Mouse (Mus musculus): Measurements from ENCODE around the gene Efna4. TPM values are rescaled to one million over a fixed set of nuclear protein-coding genes. Genes with fewer than 3 reads are reported as not detected.
A peak's percentile ranks its signal among the peaks of the same experiment; 100 is the strongest.

Efna4 gene
- polyA plus RNA-seq, 1 experiment from 2014 or later, result 53.4 TPM

DNA sequence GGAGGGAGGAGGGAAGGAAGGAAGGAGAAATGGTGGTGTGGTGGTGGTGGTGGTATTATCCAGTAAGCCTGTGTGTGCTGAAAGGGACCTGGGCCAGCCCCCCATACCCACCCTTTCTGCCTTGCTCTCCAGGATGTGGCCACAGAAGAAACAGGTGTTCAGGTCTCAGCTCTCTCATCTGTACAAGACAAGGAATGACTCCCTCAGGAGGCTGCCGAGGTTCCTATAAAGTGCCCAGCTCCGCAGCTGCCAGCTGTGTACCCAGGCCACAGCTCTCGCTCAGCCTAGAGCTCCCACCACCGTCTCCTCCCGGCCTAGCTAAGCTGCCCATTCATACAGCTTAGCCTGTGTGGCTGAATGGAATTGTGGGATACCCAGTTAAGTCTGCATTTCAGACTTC lies 45.5 kb downstream of the Efna4 start:
- Histone ChIP-seq H3K27me3 (ENCODE audit: low read depth, poor library complexity, severe bottlenecking) (peaks cover 4% of the 10 kb centered on the region; the same call in 1 of the 2 replicates), H3K36me3 (no peaks in the 10 kb centered on the region), H3K4me1 (peaks cover 34% of the 10 kb centered on the region), H3K9me3 (replicated peaks) (no peaks in the 10 kb centered on the region), H3K27ac (no peak overlapping the region; the same call in 1 of the 2 replicates), H3K4me3 (no peak overlapping the region)
- DNase-seq (ENCODE audit: low spot score), result no peak
- 81% methylated on average over 5 of the region's 5 CpGs for WGBS

DNA sequence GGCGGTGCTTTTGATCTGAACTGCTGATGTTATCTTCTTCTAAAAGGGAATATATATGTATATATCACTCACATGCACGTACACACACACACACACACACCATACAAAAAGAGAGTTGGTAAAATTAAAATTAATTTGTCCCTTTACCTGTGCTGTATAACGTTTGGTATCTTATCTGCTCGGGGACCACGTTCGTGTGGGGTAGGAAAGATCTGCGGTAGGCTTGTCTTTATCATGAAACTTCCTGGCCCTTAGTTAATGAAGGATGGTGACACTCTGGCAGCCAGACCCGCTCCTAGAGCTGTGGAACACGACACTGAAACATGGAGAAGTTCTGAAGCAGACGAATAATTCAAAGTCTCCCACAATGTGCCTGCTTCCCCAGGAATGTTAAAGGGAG lies 46.0 kb downstream of the Efna4 start:
- Histone ChIP-seq H3K36me3 (no peaks in the 10 kb centered on the region), H3K4me1 (peaks cover 38% of the 10 kb centered on the region), H3K9me3 (replicated peaks) (no peaks in the 10 kb centered on the region), H3K27ac (no peak overlapping the region), H3K27me3 (ENCODE audit: low read depth, poor library complexity, severe bottlenecking) (peaks cover 4% of the 10 kb centered on the region; the same call in 1 of the 2 replicates), H3K4me3 (no peak overlapping the region)
- WGBS, result 67% methylated on average over 10 of the region's 10 CpGs
- no peak for DNase-seq (ENCODE audit: low spot score)

DNA sequence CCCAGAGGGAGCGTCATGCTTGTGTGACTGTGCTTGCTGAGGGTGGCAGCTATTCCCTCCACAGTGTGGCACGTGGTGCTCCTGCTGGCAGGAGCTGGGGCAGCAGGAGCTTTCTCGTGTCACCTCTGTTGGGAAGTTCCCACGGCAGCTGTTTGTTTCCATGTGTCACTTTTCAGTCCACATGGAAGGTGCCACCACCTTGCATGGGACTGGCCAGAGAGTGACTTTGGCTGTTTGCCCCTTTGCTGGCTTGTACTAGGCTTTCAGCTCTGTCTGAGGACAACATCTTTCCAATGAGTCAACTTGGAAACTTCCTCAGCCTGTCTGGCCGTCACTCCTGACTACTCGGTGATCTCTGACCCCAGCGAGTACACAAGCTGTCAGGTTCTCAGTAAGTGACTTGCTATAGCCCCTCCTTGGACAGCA lies 49.3 kb downstream of the Efna4 start:
- Histone ChIP-seq H3K4me1 (peaks cover 47% of the 10 kb centered on the region), H3K27me3 (ENCODE audit: low read depth, poor library complexity, severe bottlenecking) (peaks cover 9% of the 10 kb centered on the region; the same call in 1 of the 2 replicates), H3K27ac (no peak overlapping the region), H3K36me3 (no peaks in the 10 kb centered on the region), H3K4me3 (no peak overlapping the region), H3K9me3 (replicated peaks) (no peaks in the 10 kb centered on the region)
- DNase-seq (ENCODE audit: low spot score), result no peak
- WGBS, result 44% methylated on average over 7 of the region's 7 CpGs

DNA sequence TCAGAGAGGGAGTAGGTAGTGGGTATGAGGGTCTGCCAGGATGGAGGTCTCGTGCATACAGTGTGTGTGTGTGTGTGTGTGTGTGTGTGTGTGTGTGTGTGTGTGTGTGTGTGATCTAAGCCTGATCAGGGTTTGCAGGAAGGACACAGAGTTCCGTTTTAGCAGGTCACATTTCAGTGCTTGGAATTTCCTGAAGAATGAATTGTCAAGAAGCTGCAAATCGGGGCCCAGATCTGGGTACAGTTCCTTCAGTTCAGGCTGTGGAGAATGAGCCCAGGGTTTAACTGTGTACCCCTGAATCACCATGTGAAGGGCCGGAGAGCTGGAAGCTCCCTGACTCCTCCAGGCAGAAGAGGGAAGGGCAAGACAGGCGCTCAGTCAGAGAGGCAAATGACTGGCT lies 50.5 kb downstream of the Efna4 start:
- H3K27ac ChIP-seq, result peak overlapping the region; percentile 0; the same call in 1 of the 2 replicates

DNA sequence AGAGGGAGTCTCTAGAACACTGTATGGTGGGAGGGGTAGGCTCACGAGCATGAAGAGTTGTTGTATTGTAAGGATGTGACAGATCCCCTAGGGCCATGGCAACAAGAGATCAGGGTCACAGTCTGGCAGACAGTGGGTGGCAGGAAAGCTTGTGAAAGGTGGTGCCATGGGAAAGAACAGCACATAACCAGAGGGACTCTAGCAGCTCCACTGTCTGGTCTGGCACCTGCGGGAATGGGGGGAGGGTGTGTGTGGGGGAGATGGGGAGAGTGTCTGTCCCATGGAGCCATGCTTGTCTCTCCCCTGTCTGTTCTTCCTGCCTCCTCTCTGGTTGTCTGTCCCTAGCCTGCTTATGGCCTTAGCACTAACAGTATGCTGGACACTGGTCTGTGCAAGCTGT lies 52.3 kb downstream of the Efna4 start:
- Histone ChIP-seq H3K4me1 (peaks cover 49% of the 10 kb centered on the region), H3K36me3 (no peaks in the 10 kb centered on the region), H3K27ac (no peak overlapping the region), H3K9me3 (replicated peaks) (no peaks in the 10 kb centered on the region), H3K4me3 (no peak overlapping the region), H3K27me3 (ENCODE audit: low read depth, poor library complexity, severe bottlenecking) (peaks cover 23% of the 10 kb centered on the region)
- 53% methylated on average over 2 of the region's 2 CpGs for WGBS
- DNase-seq (ENCODE audit: low spot score), result no peak

More for the DNA sequence above, 50.5 kb downstream of the Efna4 start:
- Histone ChIP-seq H3K36me3 (no peaks in the 10 kb centered on the region), H3K4me3 (no peak overlapping the region), H3K9me3 (replicated peaks) (no peaks in the 10 kb centered on the region), H3K27me3 (ENCODE audit: low read depth, poor library complexity, severe bottlenecking) (peaks cover 9% of the 10 kb centered on the region; the same call in 1 of the 2 replicates), H3K4me1 (peaks cover 47% of the 10 kb centered on the region)
- WGBS, result 63% methylated on average over 5 of the region's 5 CpGs
- DNase-seq (ENCODE audit: low spot score), result no peak

DNA sequence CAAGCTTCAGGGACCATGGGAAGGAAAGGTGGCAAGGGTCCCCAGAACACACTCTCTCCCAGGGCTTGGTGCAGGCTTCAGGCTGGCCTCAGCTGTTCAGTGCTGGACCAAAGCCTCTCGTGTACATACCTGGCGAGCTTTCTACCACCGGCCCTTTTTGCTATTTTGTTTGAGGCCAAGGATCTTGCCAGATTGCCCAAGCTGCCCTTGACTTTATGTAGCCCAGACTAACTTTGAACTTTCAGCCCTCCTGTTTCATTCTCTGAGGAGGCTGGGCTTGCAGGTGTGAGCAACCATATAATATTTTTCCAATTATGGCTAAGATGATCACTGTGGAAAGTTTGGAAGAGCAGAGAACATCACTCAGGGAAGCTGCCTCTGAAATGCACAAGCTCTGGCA lies 53.6 kb downstream of the Efna4 start:
- 95% methylated on average over 3 of the region's 3 CpGs for WGBS
- Histone ChIP-seq H3K36me3 (no peaks in the 10 kb centered on the region), H3K4me1 (peaks cover 60% of the 10 kb centered on the region), H3K27ac (no peak overlapping the region), H3K9me3 (replicated peaks) (no peaks in the 10 kb centered on the region), H3K27me3 (ENCODE audit: low read depth, poor library complexity, severe bottlenecking) (peaks cover 35% of the 10 kb centered on the region), H3K4me3 (no peak overlapping the region)
- DNase-seq (ENCODE audit: low spot score), result no peak

Other genes with a start within 250 kb of the Efna4 start
- gene Rusc1, start 244.7 kb downstream of the Efna4 start, polyA plus RNA-seq (2016; fragmentation: Nextera tagmentation; extraction: Ambion mirVana), result 9.4 and 13.3 TPM in 2 replicates
- 0.09 TPM in 1 of 2 replicates, not detected in the other for gene Gm43738, start 236.9 kb downstream of the Efna4 start, polyA plus RNA-seq (2016; fragmentation: Nextera tagmentation; extraction: Ambion mirVana)
- 361 and 405 TPM in 2 replicates for gene Fdps, start 236.1 kb downstream of the Efna4 start, polyA plus RNA-seq (2016; fragmentation: Nextera tagmentation; extraction: Ambion mirVana)
- 3.6 and 4.4 TPM in 2 replicates for gene Pklr, start 201.9 kb downstream of the Efna4 start, polyA plus RNA-seq (2016; fragmentation: Nextera tagmentation; extraction: Ambion mirVana)
- gene Hcn3, start 177.8 kb downstream of the Efna4 start, polyA plus RNA-seq (2016; fragmentation: Nextera tagmentation; extraction: Ambion mirVana), result 1.3 and 1.6 TPM in 2 replicates
- 40.1 and 44.8 TPM in 2 replicates for gene Clk2, start 173.2 kb downstream of the Efna4 start, polyA plus RNA-seq (2016; fragmentation: Nextera tagmentation; extraction: Ambion mirVana)
- gene Scamp3, start 160.6 kb downstream of the Efna4 start, polyA plus RNA-seq (2016; fragmentation: Nextera tagmentation; extraction: Ambion mirVana), result 115 and 119 TPM in 2 replicates
- 32.2 and 35.0 TPM in 2 replicates for gene Fam189b, start 154.9 kb downstream of the Efna4 start, polyA plus RNA-seq (2016; fragmentation: Nextera tagmentation; extraction: Ambion mirVana)
- 34.8 and 34.9 TPM in 2 replicates for gene Gba, start 135.1 kb downstream of the Efna4 start, polyA plus RNA-seq (2016; fragmentation: Nextera tagmentation; extraction: Ambion mirVana)
- 12.2 and 26.8 TPM in 2 replicates for gene Thbs3, start 122.8 kb downstream of the Efna4 start, polyA plus RNA-seq (2016; fragmentation: Nextera tagmentation; extraction: Ambion mirVana)
- 250 and 265 TPM in 2 replicates for gene Mtx1, start 110.9 kb downstream of the Efna4 start, polyA plus RNA-seq (2016; fragmentation: Nextera tagmentation; extraction: Ambion mirVana)
- 0.24 and 0.74 TPM in 2 replicates for gene Muc1, start 109.0 kb downstream of the Efna4 start, polyA plus RNA-seq (2016; fragmentation: Nextera tagmentation; extraction: Ambion mirVana)
- 272 and 282 TPM in 2 replicates for gene Krtcap2, start 92.1 kb downstream of the Efna4 start, polyA plus RNA-seq (2016; fragmentation: Nextera tagmentation; extraction: Ambion mirVana)
- gene Trim46, start 91.7 kb downstream of the Efna4 start, polyA plus RNA-seq (2016; fragmentation: Nextera tagmentation; extraction: Ambion mirVana), result 3.4 and 6.1 TPM in 2 replicates
- gene Dpm3, start 78.7 kb downstream of the Efna4 start, polyA plus RNA-seq (2016; fragmentation: Nextera tagmentation; extraction: Ambion mirVana), result 82.5 and 84.0 TPM in 2 replicates
- 33.2 and 41.3 TPM in 2 replicates for gene Slc50a1, start 67.5 kb downstream of the Efna4 start, polyA plus RNA-seq (2016; fragmentation: Nextera tagmentation; extraction: Ambion mirVana)
- gene Efna1, start 56.9 kb downstream of the Efna4 start, polyA plus RNA-seq (2016; fragmentation: Nextera tagmentation; extraction: Ambion mirVana), result 29.8 and 36.8 TPM in 2 replicates
- 13.2 and 18.4 TPM in 2 replicates for gene Efna3, start 15.1 kb downstream of the Efna4 start, polyA plus RNA-seq (2016; fragmentation: Nextera tagmentation; extraction: Ambion mirVana)
- gene Adam15, start 12.0 kb upstream of the Efna4 start, polyA plus RNA-seq (2016; fragmentation: Nextera tagmentation; extraction: Ambion mirVana), result 29.4 TPM in 2 replicates
- gene Dcst2, start 23.9 kb upstream of the Efna4 start, polyA plus RNA-seq (2016; fragmentation: Nextera tagmentation; extraction: Ambion mirVana), result 0.24 TPM in 1 of 2 replicates, not detected in the other
- 0.25 and 0.30 TPM in 2 replicates for gene Dcst1, start 27.2 kb upstream of the Efna4 start, polyA plus RNA-seq (2016; fragmentation: Nextera tagmentation; extraction: Ambion mirVana)
- gene Zbtb7b, start 56.7 kb upstream of the Efna4 start, polyA plus RNA-seq (2016; fragmentation: Nextera tagmentation; extraction: Ambion mirVana), result 0.38 and 0.49 TPM in 2 replicates
- gene Lenep, start 64.8 kb upstream of the Efna4 start, polyA plus RNA-seq (2016; fragmentation: Nextera tagmentation; extraction: Ambion mirVana), result 0.26 TPM in 1 of 2 replicates, not detected in the other
- 22.2 and 26.1 TPM in 2 replicates for gene Flad1, start 73.8 kb upstream of the Efna4 start, polyA plus RNA-seq (2016; fragmentation: Nextera tagmentation; extraction: Ambion mirVana)
- 898 and 922 TPM in 2 replicates for gene Cks1b, start 80.4 kb upstream of the Efna4 start, polyA plus RNA-seq (2016; fragmentation: Nextera tagmentation; extraction: Ambion mirVana)
- gene Shc1, start 80.4 kb upstream of the Efna4 start, polyA plus RNA-seq (2016; fragmentation: Nextera tagmentation; extraction: Ambion mirVana), result 82.6 and 96.2 TPM in 2 replicates
- 50.7 and 53.5 TPM in 2 replicates for gene Pygo2, start 92.2 kb upstream of the Efna4 start, polyA plus RNA-seq (2016; fragmentation: Nextera tagmentation; extraction: Ambion mirVana)
- 13.0 and 19.2 TPM in 2 replicates for gene Pbxip1, start 98.7 kb upstream of the Efna4 start, polyA plus RNA-seq (2016; fragmentation: Nextera tagmentation; extraction: Ambion mirVana)
- gene Pmvk, start 116.5 kb upstream of the Efna4 start, polyA plus RNA-seq (2016; fragmentation: Nextera tagmentation; extraction: Ambion mirVana), result 63.6 and 65.9 TPM in 2 replicates
- 0.43 and 0.74 TPM in 2 replicates for gene Kcnn3, start 182.1 kb upstream of the Efna4 start, polyA plus RNA-seq (2016; fragmentation: Nextera tagmentation; extraction: Ambion mirVana)